Mouse (Mus musculus) forebrain, embryonic 13.5 days (tissue): ENCODE measurements around the gene Dusp9. TPM values are rescaled to one million over a fixed set of nuclear protein-coding genes. Genes with fewer than 3 reads are reported as not detected.
A peak's percentile ranks its signal among the peaks of the same experiment; 100 is the strongest.

Experiments
- ATAC-seq: fragments of 200-750 bp; cut with Nextera tagmentation; 2 replicates; pipeline ENCODE4 v1.8.0; 2017
- H3K27ac ChIP-seq: fragments of 300-500 bp; sonication (generic); 2 replicates; pipeline ENCODE4 v1.5.1; 2015; ENCODE audit warnings: inconsistent platforms, mild to moderate bottlenecking, moderate library complexity
- H3K27me3 ChIP-seq: fragments of 300-500 bp; sonication (generic); 2 replicates; pipeline ENCODE4 v1.6.1; 2015; ENCODE audit warnings: mild to moderate bottlenecking, inconsistent platforms
- H3K36me3 ChIP-seq: fragments of 300-500 bp; sonication (generic); 2 replicates; pipeline ENCODE4 v1.6.1; 2015; ENCODE audit warnings: mild to moderate bottlenecking, inconsistent platforms; ENCODE audit not compliant: poor library complexity, severe bottlenecking
- H3K4me1 ChIP-seq: fragments of 300-500 bp; sonication (generic); 2 replicates; pipeline ENCODE4 v1.6.1; 2015; ENCODE audit warnings: inconsistent platforms
- H3K4me2 ChIP-seq: fragments of 300-500 bp; sonication (generic); 2 replicates; pipeline ENCODE4 v1.6.1; 2015; ENCODE audit warnings: inconsistent platforms, mild to moderate bottlenecking, moderate library complexity
- H3K4me3 ChIP-seq: fragments of 300-500 bp; sonication (generic); 2 replicates; pipeline ENCODE4 v1.5.1; 2015; ENCODE audit warnings: mild to moderate bottlenecking, inconsistent platforms
- H3K9ac ChIP-seq: fragments of 300-500 bp; sonication (generic); 2 replicates; pipeline ENCODE4 v1.6.1; 2015; ENCODE audit warnings: mild to moderate bottlenecking, inconsistent platforms
- H3K9me3 ChIP-seq: fragments of 300-500 bp; sonication (generic); replicated peaks from 2 replicates; pipeline ENCODE4 v1.6.1; 2016; ENCODE audit warnings: inconsistent platforms
- WGBS: fragments of 180-500 bp; shearing (Covaris S2); methylation state at CpG from one replicate; pipeline ENCODE4 v1.1.7; 2015; 5-methylcytosine and 5-hydroxymethylcytosine counted together
- polyA plus RNA-seq: library from polyadenylated mRNA; unstranded; fragments of >200 nt; fragmentation: Nextera tagmentation; extraction: Ambion mirVana; gene quantifications from 2 replicates; pipeline ENCODE4 v1.2.1, GENCODE M21; 2015

Dusp9 gene
- polyA plus RNA-seq, 1 experiment from 2014 or later, result 0.90 TPM

- Histone ChIP-seq H3K4me2 (peak within 1 kb of the TSS; percentile 74), H3K27me3 (no peaks in the 10 kb centered on the region), H3K9ac (peak within 1 kb of the TSS; percentile 84), H3K4me1 (peaks cover 15% of the 10 kb centered on the region; the same call in 1 of the 2 replicates), H3K36me3 (peaks cover 18% of the 10 kb centered on the region), H3K4me3 (peak within 1 kb of the TSS; percentile 59), H3K27ac (peak within 1 kb of the TSS; percentile 54; the same call in 1 of the 2 replicates), H3K9me3 (no peaks in the 10 kb centered on the region)
- ATAC-seq, result peak; percentile 79
- 25% methylated on average over 45 of the region's 72 CpGs for WGBS
Observed at GRCm38 (mm10) chrX:73672879-73673618, 33.8 kb downstream of the Dusp9 start, which contains the start of gene Slc6a8. Gene Slc6a8, plus strand, starts transcription at chrX:73673150.

- H3K4me1 ChIP-seq, result peaks cover 15% of the 10 kb centered on the region; the same call in 1 of the 2 replicates
- H3K9me3 ChIP-seq, result no peaks in the 10 kb centered on the region
- peak overlapping the region; percentile 74 for H3K4me2 ChIP-seq
- H3K36me3 ChIP-seq, result peaks cover 23% of the 10 kb centered on the region
- no peak overlapping the region for H3K27ac ChIP-seq
- WGBS, result 17% methylated on average over 40 of the region's 42 CpGs
- H3K27me3 ChIP-seq, result no peaks in the 10 kb centered on the region
- peak overlapping the region; percentile 84 for H3K9ac ChIP-seq
- peak overlapping the region; percentile 59 for H3K4me3 ChIP-seq
- ATAC-seq, result peak; percentile 17; the same call in 1 of the 2 replicates
Observed at GRCm38 (mm10) chrX:73673619-73673967, 34.4 kb downstream of the Dusp9 start.

DNA sequence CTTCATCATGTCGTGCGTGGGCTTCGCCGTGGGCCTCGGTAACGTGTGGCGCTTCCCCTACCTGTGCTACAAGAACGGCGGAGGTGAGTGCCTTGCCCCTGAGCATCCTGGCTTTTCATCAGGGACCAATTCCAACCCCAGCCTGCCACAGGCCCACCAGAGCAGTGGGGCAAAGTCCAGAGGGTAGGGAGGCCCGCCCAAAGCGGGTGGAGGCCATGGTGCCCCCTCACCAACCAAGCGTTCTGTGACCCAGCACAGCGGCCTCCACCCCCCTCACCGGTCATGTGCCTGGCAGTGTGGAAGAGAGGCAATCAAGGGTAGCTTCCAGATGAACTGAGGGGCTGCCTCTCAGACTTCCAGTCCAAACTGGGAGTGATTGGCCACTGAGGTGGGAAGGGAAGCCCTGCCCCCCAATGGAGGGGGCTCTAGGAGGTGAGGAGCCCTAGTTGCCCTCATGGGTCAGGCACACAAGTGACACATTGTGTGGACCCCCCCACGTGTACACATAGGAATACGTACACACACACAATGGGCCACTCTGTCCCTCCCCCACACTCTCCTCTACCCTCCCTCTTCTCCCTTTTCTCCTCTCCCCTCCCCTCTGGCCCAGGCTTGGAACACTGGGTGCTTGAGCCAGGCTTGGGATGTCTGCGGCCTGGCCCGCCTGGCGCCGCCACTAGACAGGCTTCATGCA is 34.9 kb downstream of the Dusp9 start:
- H3K27ac ChIP-seq, result peak overlapping the region; percentile 25; the same call in 1 of the 2 replicates
- H3K9me3 ChIP-seq, result no peaks in the 10 kb centered on the region
- peak; percentile 39 for ATAC-seq
- peak overlapping the region; percentile 84 for H3K9ac ChIP-seq
- H3K4me3 ChIP-seq, result peak overlapping the region; percentile 59
- peak overlapping the region; percentile 74 for H3K4me2 ChIP-seq
- H3K4me1 ChIP-seq, result peaks cover 15% of the 10 kb centered on the region; the same call in 1 of the 2 replicates
- WGBS, result 30% methylated on average over 20 of the region's 20 CpGs
- no peaks in the 10 kb centered on the region for H3K27me3 ChIP-seq
- peaks cover 27% of the 10 kb centered on the region for H3K36me3 ChIP-seq

- Histone ChIP-seq H3K9ac (peak overlapping the region; percentile 84; the same call in 1 of the 2 replicates), H3K27me3 (no peaks in the 10 kb centered on the region), H3K9me3 (no peaks in the 10 kb centered on the region), H3K4me2 (peak overlapping the region; percentile 74), H3K27ac (0 out of 2 replicates have a peak overlapping the region, but pooled peaks have one; percentile 25), H3K4me1 (peaks cover 15% of the 10 kb centered on the region; the same call in 1 of the 2 replicates), H3K36me3 (peaks cover 38% of the 10 kb centered on the region), H3K4me3 (peak overlapping the region; percentile 59; the same call in 1 of the 2 replicates)
- 83% methylated on average over 2 of the region's 2 CpGs for WGBS
- no peak for ATAC-seq
Observed at GRCm38 (mm10) chrX:73675231-73675630, 36.0 kb downstream of the Dusp9 start.

DNA sequence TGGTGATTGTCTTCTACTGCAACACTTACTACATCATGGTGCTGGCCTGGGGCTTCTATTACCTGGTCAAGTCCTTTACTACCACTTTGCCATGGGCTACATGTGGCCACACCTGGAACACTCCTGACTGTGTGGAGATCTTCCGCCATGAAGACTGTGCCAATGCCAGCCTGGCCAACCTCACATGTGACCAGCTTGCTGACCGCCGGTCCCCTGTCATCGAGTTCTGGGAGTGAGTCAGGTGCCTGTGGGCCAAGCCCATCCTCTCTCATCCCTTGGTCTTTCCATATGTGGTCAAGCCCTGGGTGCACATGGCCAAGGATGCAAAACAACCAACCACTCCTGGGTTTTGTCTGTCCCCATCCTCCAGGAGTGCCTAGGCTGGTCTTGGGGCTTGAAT is 37.4 kb downstream of the Dusp9 start:
- H3K27me3 ChIP-seq, result no peaks in the 10 kb centered on the region
- peaks cover 51% of the 10 kb centered on the region for H3K36me3 ChIP-seq
- H3K4me1 ChIP-seq, result peaks cover 15% of the 10 kb centered on the region; the same call in 1 of the 2 replicates
- no peak for ATAC-seq
- no peak overlapping the region for H3K4me3 ChIP-seq
- 92% methylated on average over 4 of the region's 4 CpGs for WGBS
- no peak overlapping the region for H3K4me2 ChIP-seq
- H3K9ac ChIP-seq, result no peak overlapping the region
- no peaks in the 10 kb centered on the region for H3K9me3 ChIP-seq
- no peak overlapping the region for H3K27ac ChIP-seq

DNA sequence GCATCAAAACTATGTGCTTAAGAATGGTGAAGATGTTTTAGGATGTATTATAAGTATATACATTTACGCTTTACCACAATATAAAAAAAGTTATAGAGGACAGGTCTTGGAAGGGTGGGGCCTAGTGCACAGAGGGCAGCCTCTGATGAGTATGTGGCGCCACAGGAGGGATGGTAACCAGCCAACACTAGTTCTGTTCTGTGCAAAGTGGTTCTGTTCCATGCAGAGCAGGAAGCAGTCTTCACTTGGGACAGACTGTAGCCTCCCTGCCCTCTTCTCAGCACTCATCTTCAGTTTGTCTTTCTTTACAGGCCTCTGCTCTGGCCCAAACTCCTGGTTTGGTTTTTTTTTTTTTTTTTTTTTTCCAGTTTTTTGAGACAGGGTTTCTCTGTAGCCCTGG is 44.9 kb downstream of the Dusp9 start:
- WGBS, result 83% methylated on average over 2 of the region's 2 CpGs
- Histone ChIP-seq H3K4me2 (no peak overlapping the region), H3K4me1 (no peaks in the 10 kb centered on the region), H3K4me3 (no peak overlapping the region), H3K9me3 (no peaks in the 10 kb centered on the region), H3K36me3 (peaks cover 75% of the 10 kb centered on the region), H3K27me3 (no peaks in the 10 kb centered on the region), H3K9ac (no peak overlapping the region), H3K27ac (no peak overlapping the region)
- ATAC-seq, result no peak

GRCm38 (mm10) chrX:73684978-73685377 is 45.8 kb downstream of the Dusp9 start:
- Histone ChIP-seq H3K4me2 (no peak overlapping the region), H3K27me3 (no peaks in the 10 kb centered on the region), H3K27ac (no peak overlapping the region), H3K4me1 (no peaks in the 10 kb centered on the region), H3K9ac (no peak overlapping the region), H3K9me3 (no peaks in the 10 kb centered on the region), H3K4me3 (no peak overlapping the region), H3K36me3 (peaks cover 71% of the 10 kb centered on the region)
- no peak for ATAC-seq

- Histone ChIP-seq H3K4me1 (no peaks in the 10 kb centered on the region), H3K9me3 (no peaks in the 10 kb centered on the region), H3K4me3 (no peak overlapping the region), H3K36me3 (peaks cover 65% of the 10 kb centered on the region), H3K9ac (no peak overlapping the region), H3K27ac (no peak overlapping the region), H3K27me3 (no peaks in the 10 kb centered on the region), H3K4me2 (no peak overlapping the region)
- WGBS, result 84% methylated on average over 3 of the region's 3 CpGs
- ATAC-seq, result no peak
Observed at GRCm38 (mm10) chrX:73685629-73686028, 46.4 kb downstream of the Dusp9 start.

- H3K4me1 ChIP-seq, result no peaks in the 10 kb centered on the region
- no peak overlapping the region for H3K27ac ChIP-seq
- H3K27me3 ChIP-seq, result no peaks in the 10 kb centered on the region
- H3K4me2 ChIP-seq, result no peak overlapping the region
- WGBS, result 72% methylated on average over 5 of the region's 5 CpGs
- no peaks in the 10 kb centered on the region for H3K9me3 ChIP-seq
- H3K36me3 ChIP-seq, result peaks cover 32% of the 10 kb centered on the region
- no peak overlapping the region for H3K9ac ChIP-seq
- ATAC-seq, result peak; percentile 45
- H3K4me3 ChIP-seq, result no peak overlapping the region
Observed at GRCm38 (mm10) chrX:73690917-73691629, 51.9 kb downstream of the Dusp9 start.
